Mouse (Mus musculus) CH12.LX (cell line): ENCODE results near the gene Prpf40b. TPM values are rescaled to one million over a fixed set of nuclear protein-coding genes. Genes with fewer than 3 reads are reported as not detected.

Source experiments
- DNase-seq: peaks from one replicate; pipeline ENCODE4 v3.0.0-alpha.2; 2013; ENCODE audit errors: extremely low read depth
- H3K27ac ChIP-seq: 2 replicates; pipeline ENCODE4 v1.5.1; 2012; ENCODE audit warnings: low read depth, mild to moderate bottlenecking, control low read depth, moderate library complexity; ENCODE audit not compliant: insufficient read depth
- H3K27me3 ChIP-seq: replicated peaks from 2 replicates; pipeline ENCODE3; 2012; ENCODE audit warnings: inconsistent platforms
- H3K36me3 ChIP-seq, 2 experiments: replicated peaks in 1 of 2; 2 replicates each; pipeline versions ENCODE3 to v1.6.1; 2012; ENCODE audit warnings: inconsistent platforms in 1 of 2, low read length in 1 of 2, mild to moderate bottlenecking in 1 of 2, mixed read lengths in 1 of 2, moderate library complexity in 1 of 2; ENCODE audit not compliant: control insufficient read depth in 1 of 2, insufficient read depth in 1 of 2
- H3K4me1 ChIP-seq, 2 experiments: 2 replicates each; pipeline ENCODE4 v1.6.1; 2012; ENCODE audit warnings: inconsistent platforms in 1 of 2, moderate library complexity in 1 of 2; ENCODE audit not compliant: insufficient read depth in 2 of 2, control insufficient read depth in 1 of 2
- H3K4me2 ChIP-seq: 2 replicates; pipeline ENCODE4 v1.6.1; 2012; ENCODE audit warnings: low read depth, mild to moderate bottlenecking, control low read depth; ENCODE audit not compliant: poor library complexity, insufficient read depth, severe bottlenecking
- H3K4me3 ChIP-seq, 3 experiments: fragments of 150-350 bp in 1 of 3; sonication (generic) in 1 of 3; replicated peaks in 1 of 3; 2 replicates each; pipeline versions ENCODE3 to v1.5.1; 2011 to 2012; ENCODE audit warnings: low read depth in 2 of 3, low read length in 2 of 3, mild to moderate bottlenecking in 2 of 3, moderate library complexity in 2 of 3, control low read depth in 1 of 3, improper control_type of control experiment in 1 of 3, inconsistent platforms in 1 of 3, mixed read lengths in 1 of 3; ENCODE audit not compliant: poor library complexity in 1 of 3
- H3K79me2 ChIP-seq: replicated peaks from 2 replicates; pipeline ENCODE4 v1.6.1; 2012; ENCODE audit warnings: mild to moderate bottlenecking, moderate library complexity; ENCODE audit not compliant: control insufficient read depth, poor library complexity, insufficient read depth, severe bottlenecking; ENCODE audit errors: extremely low read depth
- H3K9ac ChIP-seq: 2 replicates; pipeline ENCODE4 v1.6.1; 2012; ENCODE audit warnings: low read depth, mild to moderate bottlenecking, control low read depth, moderate library complexity; ENCODE audit not compliant: insufficient read depth
- H3K9me3 ChIP-seq: replicated peaks from 2 replicates; pipeline ENCODE3; 2012; ENCODE audit warnings: low read length, inconsistent platforms, mixed read lengths
- BHLHE40 ChIP-seq: IDR thresholded peaks from 2 replicates; pipeline ENCODE4 v1.6.1; 2011; ENCODE audit warnings: mild to moderate bottlenecking, low read depth, low read length, improper control_type of control experiment
- CHD2 ChIP-seq: IDR thresholded peaks from 2 replicates; pipeline ENCODE4 v1.6.1; 2011; ENCODE audit warnings: low read length, improper control_type of control experiment
- CTCF ChIP-seq, 2 experiments: IDR thresholded peaks in 1 of 2; conservative IDR thresholded peaks in 1 of 2; 2 replicates each; pipeline ENCODE4 v1.5.1; 2011 to 2012; ENCODE audit warnings: low read depth in 2 of 2, low read length in 2 of 2, improper control_type of control experiment in 1 of 2, inconsistent platforms in 1 of 2, mild to moderate bottlenecking in 1 of 2, moderate library complexity in 1 of 2
- E2F4 ChIP-seq: IDR thresholded peaks from 2 replicates; pipeline ENCODE4 v1.6.1; 2011; ENCODE audit warnings: low read depth, low read length, improper control_type of control experiment; ENCODE audit not compliant: insufficient replicate concordance
- ELF1 ChIP-seq: IDR thresholded peaks from 2 replicates; pipeline ENCODE4 v1.6.1; 2014; ENCODE audit warnings: low read depth, mild to moderate bottlenecking, inconsistent platforms, low read length, improper control_type of control experiment
- ETS1 ChIP-seq: conservative IDR thresholded peaks from 2 replicates; pipeline ENCODE4 v1.6.1; 2012; ENCODE audit warnings: low read depth, mild to moderate bottlenecking, inconsistent platforms, low read length, improper control_type of control experiment, moderate library complexity
- GABPA ChIP-seq: IDR thresholded peaks from 2 replicates; pipeline ENCODE4 v1.6.1; 2012; ENCODE audit warnings: low read depth, low read length, improper control_type of control experiment, inconsistent platforms; ENCODE audit not compliant: insufficient replicate concordance
- HCFC1 ChIP-seq: IDR thresholded peaks from 2 replicates; pipeline ENCODE4 v1.6.1; 2012; ENCODE audit warnings: low read depth, mild to moderate bottlenecking, inconsistent platforms, low read length, improper control_type of control experiment
- IRF4 ChIP-seq: IDR thresholded peaks from 2 replicates; pipeline ENCODE4 v1.6.1; 2014; ENCODE audit warnings: low read depth, mild to moderate bottlenecking, inconsistent platforms, low read length, improper control_type of control experiment
- JUN ChIP-seq: IDR thresholded peaks from 2 replicates; pipeline ENCODE4 v1.6.1; 2011; ENCODE audit warnings: low read depth, mild to moderate bottlenecking, low read length, improper control_type of control experiment, moderate library complexity; ENCODE audit not compliant: insufficient read depth
- KAT2A ChIP-seq: IDR thresholded peaks from 2 replicates; pipeline ENCODE4 v1.6.1; 2012; ENCODE audit warnings: low read length, improper control_type of control experiment, inconsistent platforms; ENCODE audit not compliant: insufficient replicate concordance
- MAFK ChIP-seq: IDR thresholded peaks from 2 replicates; pipeline ENCODE4 v1.6.1; 2011; ENCODE audit warnings: low read length, improper control_type of control experiment; ENCODE audit not compliant: insufficient replicate concordance
- MAX ChIP-seq: IDR thresholded peaks from 2 replicates; pipeline ENCODE4 v1.6.1; 2011; ENCODE audit warnings: low read length, improper control_type of control experiment
- MEF2A ChIP-seq: IDR thresholded peaks from 2 replicates; pipeline ENCODE4 v1.6.1; 2014; ENCODE audit warnings: low read depth, mild to moderate bottlenecking, inconsistent platforms, low read length, improper control_type of control experiment, borderline replicate concordance
- MXI1 ChIP-seq: IDR thresholded peaks from 2 replicates; pipeline ENCODE4 v1.6.1; 2011; ENCODE audit warnings: mild to moderate bottlenecking, low read depth, low read length, improper control_type of control experiment
- MYC ChIP-seq: IDR thresholded peaks from 2 replicates; pipeline ENCODE4 v1.6.1; 2011; ENCODE audit warnings: low read depth, mild to moderate bottlenecking, improper control_type of control experiment, low read length
- NELFE ChIP-seq: IDR thresholded peaks from 2 replicates; pipeline ENCODE4 v1.6.1; 2011; ENCODE audit warnings: low read depth, low read length, improper control_type of control experiment
- NRF1 ChIP-seq: IDR thresholded peaks from 2 replicates; pipeline ENCODE4 v1.6.1; 2014; ENCODE audit warnings: low read depth, mild to moderate bottlenecking, inconsistent platforms, low read length, improper control_type of control experiment, moderate library complexity
- PAX5 ChIP-seq: IDR thresholded peaks from 2 replicates; pipeline ENCODE4 v1.6.1; 2012; ENCODE audit warnings: low read length, inconsistent platforms, mixed read lengths
- POLR2A ChIP-seq: IDR thresholded peaks from 2 replicates; pipeline ENCODE4 v1.6.1; 2011; ENCODE audit warnings: low read depth, mild to moderate bottlenecking, improper control_type of control experiment, low read length
- POLR2AphosphoS2 ChIP-seq: IDR thresholded peaks from 2 replicates; pipeline ENCODE4 v1.6.1; 2011; ENCODE audit warnings: low read depth, low read length, improper control_type of control experiment
- RCOR1 ChIP-seq: conservative IDR thresholded peaks from 2 replicates; pipeline ENCODE4 v1.6.1; 2012; ENCODE audit warnings: low read depth, mild to moderate bottlenecking, inconsistent platforms, low read length, improper control_type of control experiment
- SIN3A ChIP-seq: IDR thresholded peaks from 2 replicates; pipeline ENCODE4 v1.6.1; 2012; ENCODE audit warnings: low read length, improper control_type of control experiment, inconsistent platforms
- SMC3 ChIP-seq: IDR thresholded peaks from 2 replicates; pipeline ENCODE4 v1.6.1; 2011; ENCODE audit warnings: low read depth, low read length, improper control_type of control experiment
- TCF12 ChIP-seq: IDR thresholded peaks from 2 replicates; pipeline ENCODE4 v1.6.1; 2014; ENCODE audit warnings: low read depth, mild to moderate bottlenecking, inconsistent platforms, low read length, improper control_type of control experiment
- UBTF ChIP-seq: IDR thresholded peaks from 2 replicates; pipeline ENCODE4 v1.6.1; 2012; ENCODE audit warnings: low read depth, mild to moderate bottlenecking, inconsistent platforms, low read length, improper control_type of control experiment, moderate library complexity
- USF1 ChIP-seq: IDR thresholded peaks from 2 replicates; pipeline ENCODE4 v1.6.1; 2014; ENCODE audit warnings: low read depth, mild to moderate bottlenecking, inconsistent platforms, low read length, improper control_type of control experiment
- USF2 ChIP-seq: conservative IDR thresholded peaks from 2 replicates; pipeline ENCODE4 v1.6.1; 2011; ENCODE audit warnings: low read depth, low read length, improper control_type of control experiment
- ZC3H11A ChIP-seq: IDR thresholded peaks from 2 replicates; pipeline ENCODE4 v1.6.1; 2012; ENCODE audit warnings: low read depth, mild to moderate bottlenecking, inconsistent platforms, low read length, improper control_type of control experiment
- ZKSCAN1 ChIP-seq: IDR thresholded peaks from 2 replicates; pipeline ENCODE4 v1.6.1; 2012; ENCODE audit warnings: low read depth, inconsistent platforms, low read length, improper control_type of control experiment, borderline replicate concordance
- ZNF384 ChIP-seq: IDR thresholded peaks from 2 replicates; pipeline ENCODE4 v1.6.1; 2012; ENCODE audit warnings: low read depth, low read length, improper control_type of control experiment, inconsistent platforms
- dilution Hi-C: fragments of 300-500 bp; cut with MboI; formaldehyde crosslinking; loops from 2 replicates; pipeline ENCODE4 v1.14.3; 2020; ENCODE audit warnings: low sequenced_read_pairs; ENCODE audit not compliant: extremely low pct_unique_long_range_greater_than_20kb, extremely low pct_ligation_motif_present
- in situ Hi-C: fragments of 300-500 bp; cut with MboI; formaldehyde crosslinking; loops from 3 replicates; pipeline ENCODE4 v1.14.3; 2019; ENCODE audit warnings: low sequenced_read_pairs, low pct_ligation_motif_present, low pct_unique_long_range_greater_than_20kb, mixed read lengths
- polyA plus RNA-seq: library from polyadenylated mRNA; unstranded; fragments of >175 nt; gene quantifications from 2 replicates; pipeline ENCODE4 v1.2.1, GENCODE M21; 2012; ENCODE audit warnings: low read depth; ENCODE audit not compliant: insufficient read length
- total RNA-seq, 2 experiments: library from RNA; depleted of rRNA; stranded (reverse); fragments of 300-350 nt in 1 of 2; fragments of >200 nt in 1 of 2; gene quantifications; 2 replicates each; pipeline ENCODE4 v1.2.3; 2012 to 2014

Gene Prpf40b
- total and polyA plus RNA-seq, 3 experiments = 11.7 to 31.8 (median 27.9) TPM

DNA sequence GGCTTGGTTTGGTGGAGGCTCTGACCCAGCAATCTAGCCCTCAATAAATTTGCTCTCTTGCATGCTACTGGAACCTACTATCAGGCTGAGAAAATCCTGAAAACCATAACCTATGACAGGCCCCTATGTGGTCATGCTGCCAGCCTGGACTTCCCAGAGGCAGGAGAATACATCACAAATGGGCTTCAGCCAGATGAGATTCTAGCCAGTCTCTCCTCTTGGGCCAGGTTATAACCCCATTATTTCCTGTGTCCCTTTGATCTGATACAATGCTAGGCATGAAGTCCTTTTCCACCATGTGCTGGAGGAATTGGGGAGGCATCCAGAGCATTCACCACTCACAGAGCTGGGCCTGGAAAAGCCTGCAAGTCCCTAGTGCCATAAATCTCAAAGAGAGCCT, 37.2 kb downstream of the Prpf40b start:
- H3K4me1 ChIP-seq = peaks cover 37 to 74% of the 10 kb centered on the region in 2 experiments
- no peak for TF ChIP-seq KAT2A
- no peak for TF ChIP-seq POLR2AphosphoS2
- no peak for TF ChIP-seq MAFK
- no peak for TF ChIP-seq USF1
- TF ChIP-seq MEF2A = no peak
- TF ChIP-seq NRF1 = no peak
- TF ChIP-seq E2F4 = no peak
- TF ChIP-seq SIN3A = no peak
- no peak for TF ChIP-seq UBTF
- TF ChIP-seq MYC = no peak
- TF ChIP-seq ETS1 = no peak
- no peak for TF ChIP-seq PAX5
- TF ChIP-seq USF2 = no peak
- no peak for TF ChIP-seq SMC3
- TF ChIP-seq TCF12 = no peak
- TF ChIP-seq, all 38 proteins: peak for 0
- no peak for DNase-seq
- H3K79me2 ChIP-seq = no peaks in the 10 kb centered on the region; the same call in 1 of the 2 replicates
- H3K36me3 ChIP-seq = peaks cover 35 to 73% of the 10 kb centered on the region in 2 experiments
- H3K27ac ChIP-seq = no peak overlapping the region
- H3K9ac ChIP-seq = no peak overlapping the region
- dilution Hi-C loops (no loop called here), in situ Hi-C loops (loop anchor here (5.0 kb wide), 1 partner anchor 35 kb away; no protein-coding TSS in a partner anchor)
- H3K27me3 ChIP-seq = no peaks in the 10 kb centered on the region
- H3K4me3 ChIP-seq = no peak overlapping the region
- H3K9me3 ChIP-seq = peaks cover 7% of the 10 kb centered on the region
- no peak overlapping the region for H3K4me2 ChIP-seq

DNA sequence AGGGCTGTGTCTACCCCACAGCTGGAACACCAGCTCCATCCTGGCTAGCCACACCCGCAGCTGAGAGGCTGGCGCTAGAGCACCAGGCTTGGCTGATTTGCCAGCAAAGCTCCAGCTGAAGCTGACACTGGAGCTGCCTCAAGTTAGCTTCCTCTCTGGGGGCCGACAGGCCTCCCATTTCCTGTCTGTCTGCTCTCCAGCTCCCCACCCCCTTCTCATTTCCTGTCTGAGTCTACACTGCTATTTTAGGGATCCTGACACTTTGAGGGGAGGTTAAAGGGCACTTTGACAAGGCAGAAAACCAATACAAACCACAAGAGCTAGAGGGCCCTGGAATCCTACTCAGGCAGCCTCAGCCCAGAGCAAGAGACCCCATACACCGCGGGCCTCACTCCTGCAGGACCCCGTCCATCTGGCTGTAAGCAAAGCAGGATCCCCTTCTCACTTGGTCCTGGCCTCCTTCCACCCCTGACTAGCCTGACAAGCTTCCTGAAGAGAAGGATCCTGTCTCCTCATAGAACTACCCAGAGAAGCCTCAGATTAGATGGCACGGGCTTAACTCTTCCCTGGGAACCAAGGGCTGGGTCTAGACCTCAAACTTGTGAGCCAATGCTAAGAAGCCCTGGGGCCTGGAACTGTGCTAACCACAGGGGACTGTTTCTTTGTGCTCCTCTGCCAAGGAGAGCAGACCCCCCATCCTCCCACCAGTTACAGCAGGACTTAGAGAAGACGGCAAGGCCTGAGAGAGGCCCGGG, 38.2 kb downstream of the Prpf40b start:
- in situ Hi-C loops = loop anchor here (5.0 kb wide), 1 partner anchor 34 kb away; no protein-coding TSS in a partner anchor
- peak; percentile 98 for DNase-seq
- peak overlapping the region; percentile 28 for H3K9ac ChIP-seq
- peaks cover 44 to 83% of the 10 kb centered on the region in 2 experiments for H3K4me1 ChIP-seq
- H3K36me3 ChIP-seq = peaks cover 26 to 73% of the 10 kb centered on the region in 2 experiments
- no peaks in the 10 kb centered on the region for H3K9me3 ChIP-seq
- H3K4me3 ChIP-seq = peak overlapping the region in 1 of 3 experiments; percentile 2
- peak overlapping the region; percentile 81 for H3K27ac ChIP-seq
- no peaks in the 10 kb centered on the region; the same call in 1 of the 2 replicates for H3K79me2 ChIP-seq
- H3K4me2 ChIP-seq = peak overlapping the region; percentile 79
- dilution Hi-C loops = no loop called here
- no peaks in the 10 kb centered on the region for H3K27me3 ChIP-seq
- no peak for TF ChIP-seq GABPA
- TF ChIP-seq HCFC1 = peak; percentile 63
- no peak for TF ChIP-seq MXI1
- peak; percentile 82 for TF ChIP-seq JUN
- TF ChIP-seq E2F4 = no peak
- TF ChIP-seq BHLHE40 = peak; percentile 66
- 0 out of 2 replicates have a peak, but pooled peaks have one; percentile 23 for TF ChIP-seq RCOR1
- TF ChIP-seq MEF2A = peak; percentile 100
- peak; percentile 94 for TF ChIP-seq CHD2
- TF ChIP-seq IRF4 = peak; percentile 90
- TF ChIP-seq MAX = peak; percentile 35; the same call in 1 of the 2 replicates
- TF ChIP-seq NELFE = 0 out of 2 replicates have a peak, but pooled peaks have one; percentile 40
- peak; percentile 69 for TF ChIP-seq TCF12
- peak; percentile 58; the same call in 1 of the 2 replicates for TF ChIP-seq ZNF384
- TF ChIP-seq ELF1 = peak; percentile 81
- peak; percentile 44; the same call in 1 of the 2 replicates for TF ChIP-seq POLR2A
- TF ChIP-seq ZC3H11A = no peak
- TF ChIP-seq CTCF (conservative IDR thresholded peaks at IDR 0.05 in 1 of 2, IDR thresholded peaks at IDR 0.05 in 1 of 2; ENCODE audit: low read depth in 2 of 2, low read length in 2 of 2) = peak in 1 of 2 experiments; percentile 47; a peak in 2 of 4 replicates
- no peak for TF ChIP-seq ZKSCAN1
